Comparison of ENCODE assay signal across 13 mouse cellular contexts in genomic region chr11:102656326-102656926, GRCm38 (mm10). TPM values are rescaled to one million over a fixed set of nuclear protein-coding genes. Genes with fewer than 3 reads are reported as not detected.
A peak's percentile ranks its signal among the peaks of the same experiment; 100 is the strongest.
DNase-seq lines count a peak whose midpoint lies in the region; ATAC-seq and TF ChIP-seq lines count a peak whose summit lies in the region.
"Had no signal": no experiment of that assay in that cellular context is flagged by ENCODE, and none has a peak within 500 bp of the region (broad histone marks: within the 10 kb centered on the region; RNA-seq: fewer than 3 reads in every experiment).

No protein-coding gene starts in this region.

- H3K4me1 ChIP-seq in lung, embryonic 14.5 days (ENCODE audit: insufficient read depth), result no peaks in the 10 kb centered on the region

- peak; percentile 34; the same call in 1 of the 2 replicates for ATAC-seq in frontal cortex, adult (ENCODE audit: low TSS enrichment)
- ATAC-seq in lung, embryonic 14.5 days (ENCODE audit: insufficient read depth), result no peak; the same call in 1 of the 2 replicates

- TF ChIP-seq CTCF in lung, embryonic 14.5 days (IDR thresholded peaks at IDR 0.05; ENCODE audit: low read depth), result peak; percentile 72

- no peak overlapping the region for H3K4me3 ChIP-seq in lung, embryonic 14.5 days (ENCODE audit: low read depth, low read length)
- H3K4me3 ChIP-seq: erythroblast, embryonic 14.5 days; stomach, embryonic 15.5 days had no signal

- no peaks in the 10 kb centered on the region for H3K9me3 ChIP-seq in lung, embryonic 14.5 days (ENCODE audit: low read depth, low read length)
- H3K9me3 ChIP-seq: stomach, embryonic 15.5 days had no signal

- DNase-seq in frontal cortex, postnatal 14 days (ENCODE audit: low spot score in 2 of 2), result no peak
- DNase-seq in lung, embryonic 14.5 days, result peak; percentile 82
- DNase-seq in lung, postnatal 10 days, result no peak
- DNase-seq in brain, adult 2 months (ENCODE audit: low read depth, low spot score), result peak; percentile 21
- peak; percentile 60 for DNase-seq in retina, embryonic 14.5 days (ENCODE audit: low spot score)
- DNase-seq in layer of hippocampus, adult 11-12 months (ENCODE audit: low spot score), result no peak
- no peak for DNase-seq in layer of hippocampus, adult 9-11 months
- DNase-seq: cerebellum, adult 2 months; gastrocnemius, postnatal 14 days had no signal

- no peak overlapping the region for H3K27ac ChIP-seq in lung, embryonic 14.5 days (ENCODE audit: low read depth)
- H3K27ac ChIP-seq: stomach, embryonic 15.5 days had no signal

- no peaks in the 10 kb centered on the region for H3K36me3 ChIP-seq in lung, embryonic 14.5 days (ENCODE audit: insufficient read depth)
- H3K36me3 ChIP-seq: stomach, embryonic 15.5 days had no signal

- 8% methylated on average over 4 of the region's 4 CpGs for WGBS in lung, embryonic 14.5 days

- H3K9ac ChIP-seq in lung, embryonic 14.5 days, result no peak overlapping the region
- H3K9ac ChIP-seq: stomach, embryonic 15.5 days had no signal

- H3K27me3 ChIP-seq in lung, embryonic 14.5 days (ENCODE audit: insufficient read depth, low read length), result no peaks in the 10 kb centered on the region
- H3K27me3 ChIP-seq: stomach, embryonic 15.5 days had no signal

- no peak overlapping the region for H3K4me2 ChIP-seq in lung, embryonic 14.5 days

RNA-seq across cellular contexts. Expression of gene Meioc, which starts 7.1 kb away (rescaled TPM):
- 0.22 and 0.64 TPM in 2 replicates for polyA plus RNA-seq in lung, embryonic 14.5 days (2014; fragmentation: Nextera tagmentation; extraction: Ambion mirVana)
- polyA plus RNA-seq: cerebellum, adult 2 months; erythroblast, embryonic 14.5 days; liver, adult 2 months had no signal

RNA-seq across cellular contexts. Expression of gene Ccdc43, which starts 41.2 kb away (rescaled TPM):
- polyA plus RNA-seq in lung, embryonic 14.5 days (2014; fragmentation: Nextera tagmentation; extraction: Ambion mirVana), result 44.5 and 46.4 TPM in 2 replicates

RNA-seq across cellular contexts. Expression of gene Fzd2, which starts 52.2 kb away (rescaled TPM):
- polyA plus RNA-seq in lung, embryonic 14.5 days (2014; fragmentation: Nextera tagmentation; extraction: Ambion mirVana), result 40.0 and 42.9 TPM in 2 replicates
- polyA plus RNA-seq: erythroblast, embryonic 14.5 days had no signal

Comparison
In these comparisons a context has a peak if more than half of its experiments do, and no peak if none do; other contexts are left out.
1. DNase-seq: peak in lung, embryonic 14.5 days (single experiment), brain, adult 2 months (single experiment) and retina, embryonic 14.5 days (single experiment); none in frontal cortex, postnatal 14 days (0 of 2), lung, postnatal 10 days (single experiment), layer of hippocampus, adult 11-12 months (single experiment) and layer of hippocampus, adult 9-11 months (single experiment).